In genomic region chr11:34941486-34942456, GRCm38 (mm10) we compare ENCODE assay signal across 11 mouse cellular contexts.
DNase-seq lines count a peak whose midpoint lies in the region; ATAC-seq lines count a peak whose summit lies in the region.
"Had no signal": no experiment of that assay in that cellular context is flagged by ENCODE, and none has a peak within 500 bp of the region (broad histone marks: within the 10 kb centered on the region; RNA-seq: fewer than 3 reads in every experiment).

No protein-coding gene starts in this region.

- H3K4me1 ChIP-seq in midbrain, embryonic 10.5 days, result peaks cover 21% of the 10 kb centered on the region
- no peaks in the 10 kb centered on the region; the same call in 1 of the 2 replicates for H3K4me1 ChIP-seq in midbrain, embryonic 13.5 days (replicated peaks)
- peaks cover 4% of the 10 kb centered on the region; the same call in 1 of the 2 replicates for H3K4me1 ChIP-seq in forebrain, embryonic 14.5 days (ENCODE audit: control insufficient read depth, insufficient read depth, low read length)
- H3K4me1 ChIP-seq in stomach, embryonic 16.5 days (ENCODE audit: control insufficient read depth, insufficient read depth, low read length), result no peaks in the 10 kb centered on the region
- H3K4me1 ChIP-seq: limb, embryonic 15.5 days had no signal

- H3K4me2 ChIP-seq in midbrain, embryonic 13.5 days (replicated peaks), result no peak overlapping the region
- no peak overlapping the region for H3K4me2 ChIP-seq in forebrain, embryonic 14.5 days (ENCODE audit: low read length)
- H3K4me2 ChIP-seq in stomach, embryonic 16.5 days (ENCODE audit: low read depth, low read length), result no peak overlapping the region
- H3K4me2 ChIP-seq: limb, embryonic 15.5 days had no signal

- no peak overlapping the region for H3K9ac ChIP-seq in midbrain, embryonic 13.5 days (replicated peaks)
- H3K9ac ChIP-seq in forebrain, embryonic 14.5 days (ENCODE audit: low read length), result no peak overlapping the region
- H3K9ac ChIP-seq in stomach, embryonic 16.5 days (ENCODE audit: low read length), result no peak overlapping the region
- H3K9ac ChIP-seq: limb, embryonic 15.5 days had no signal

- peak overlapping the region; percentile 70 for H3K27ac ChIP-seq in midbrain, embryonic 10.5 days (replicated peaks)
- no peak overlapping the region for H3K27ac ChIP-seq in midbrain, embryonic 13.5 days
- no peak overlapping the region for H3K27ac ChIP-seq in forebrain, embryonic 14.5 days (ENCODE audit: low read depth, low read length)
- no peak overlapping the region for H3K27ac ChIP-seq in stomach, embryonic 16.5 days (ENCODE audit: low read length)
- H3K27ac ChIP-seq: limb, embryonic 15.5 days had no signal

- WGBS in midbrain, embryonic 10.5 days, result 70% methylated on average over 4 of the region's 4 CpGs
- WGBS in midbrain, embryonic 13.5 days, result 58% methylated on average over 4 of the region's 4 CpGs
- 24% methylated on average over 4 of the region's 4 CpGs for WGBS in forebrain, embryonic 14.5 days
- 54% methylated on average over 4 of the region's 4 CpGs for WGBS in stomach, embryonic 16.5 days

- no peak for ATAC-seq in midbrain, embryonic 13.5 days
- ATAC-seq in forebrain, embryonic 14.5 days, result peak; percentile 90
- peak; percentile 58; the same call in 1 of the 2 replicates for ATAC-seq in stomach, embryonic 16.5 days (ENCODE audit: insufficient read depth, low FRiP score)

- H3K9me3 ChIP-seq in midbrain, embryonic 10.5 days (replicated peaks), result no peaks in the 10 kb centered on the region
- no peaks in the 10 kb centered on the region for H3K9me3 ChIP-seq in midbrain, embryonic 13.5 days
- H3K9me3 ChIP-seq in forebrain, embryonic 14.5 days (replicated peaks; ENCODE audit: control insufficient read depth, low read length), result no peaks in the 10 kb centered on the region
- H3K9me3 ChIP-seq in stomach, embryonic 16.5 days (replicated peaks; ENCODE audit: control insufficient read depth, low read length), result no peaks in the 10 kb centered on the region
- H3K9me3 ChIP-seq: limb, embryonic 15.5 days had no signal

- H3K4me3 ChIP-seq in midbrain, embryonic 10.5 days, result no peak overlapping the region
- no peak overlapping the region for H3K4me3 ChIP-seq in midbrain, embryonic 13.5 days (replicated peaks)
- H3K4me3 ChIP-seq in forebrain, embryonic 14.5 days (ENCODE audit: low read depth, low read length), result no peak overlapping the region
- no peak overlapping the region for H3K4me3 ChIP-seq in stomach, embryonic 16.5 days (replicated peaks; ENCODE audit: low read length)
- H3K4me3 ChIP-seq: limb, embryonic 15.5 days had no signal

- no peaks in the 10 kb centered on the region for H3K36me3 ChIP-seq in midbrain, embryonic 10.5 days
- no peaks in the 10 kb centered on the region for H3K36me3 ChIP-seq in midbrain, embryonic 13.5 days
- no peaks in the 10 kb centered on the region for H3K36me3 ChIP-seq in forebrain, embryonic 14.5 days (ENCODE audit: control insufficient read depth, insufficient read depth, low read length)
- H3K36me3 ChIP-seq in stomach, embryonic 16.5 days (ENCODE audit: control insufficient read depth, insufficient read depth, low read length), result no peaks in the 10 kb centered on the region
- H3K36me3 ChIP-seq: limb, embryonic 15.5 days had no signal

- DNase-seq in midbrain, embryonic 10.5 days (ENCODE audit: low spot score), result no peak
- peak; percentile 91 for DNase-seq in forebrain, embryonic 14.5 days (ENCODE audit: low spot score)
- peak; percentile 7 for DNase-seq in kidney, postnatal 10 days
- no peak for DNase-seq in thymus, postnatal 10 days (ENCODE audit: low spot score in 2 of 2)
- DNase-seq in ovary, postnatal 10 days (ENCODE audit: low spot score), result no peak
- no peak for DNase-seq in gastrocnemius, adult 8-10 months (ENCODE audit: low spot score in 2 of 2)
- DNase-seq: heart, postnatal 10 days; right cerebral cortex, adult 18-20 months had no signal

- H3K27me3 ChIP-seq in midbrain, embryonic 10.5 days (ENCODE audit: low read depth, poor library complexity, severe bottlenecking), result no peaks in the 10 kb centered on the region
- H3K27me3 ChIP-seq in midbrain, embryonic 13.5 days, result no peaks in the 10 kb centered on the region
- H3K27me3 ChIP-seq in forebrain, embryonic 14.5 days (replicated peaks; ENCODE audit: control insufficient read depth, insufficient read depth, low read length), result no peaks in the 10 kb centered on the region
- H3K27me3 ChIP-seq in stomach, embryonic 16.5 days (ENCODE audit: control insufficient read depth, insufficient read depth, low read length), result no peaks in the 10 kb centered on the region
- H3K27me3 ChIP-seq: limb, embryonic 15.5 days had no signal

Comparison
In these comparisons a context has a peak if more than half of its experiments do, and no peak if none do; other contexts are left out.
1. DNase-seq: peak in forebrain, embryonic 14.5 days (single experiment) and kidney, postnatal 10 days (single experiment); none in midbrain, embryonic 10.5 days (single experiment), thymus, postnatal 10 days (0 of 2), ovary, postnatal 10 days (single experiment) and gastrocnemius, adult 8-10 months (0 of 2).